Mouse (Mus musculus): ENCODE data around the gene Rad51b. TPM values are rescaled to one million over a fixed set of nuclear protein-coding genes. Genes with fewer than 3 reads are reported as not detected.
A peak's percentile ranks its signal among the peaks of the same experiment; 100 is the strongest.

Rad51b gene
- total and polyA plus RNA-seq, 3 experiments = 0.47 to 0.50 (median 0.49) TPM

DNA sequence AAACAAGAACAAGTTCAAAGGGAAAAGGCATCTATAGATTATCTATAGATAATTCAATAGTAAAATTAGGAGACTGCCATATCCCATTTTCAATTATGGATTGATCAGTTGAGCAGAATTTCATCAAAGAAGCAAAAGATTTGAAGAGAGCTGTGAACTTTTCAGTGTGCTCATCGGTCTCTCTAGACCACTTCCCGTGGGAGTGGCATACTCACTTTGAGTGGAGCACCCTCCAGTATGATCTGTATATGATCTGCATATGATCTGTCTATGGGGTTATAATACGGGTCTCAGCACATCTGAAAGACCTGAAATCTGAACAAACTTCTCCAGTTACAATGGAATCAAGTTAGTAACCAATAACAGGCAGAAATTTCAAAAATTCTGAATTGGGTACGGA lies 497.7 kb downstream of the Rad51b start:
- H3K36me3 ChIP-seq (ENCODE audit: control insufficient read depth, insufficient read depth, low read length) = peaks cover 3% of the 10 kb centered on the region
- peaks cover 11% of the 10 kb centered on the region for H3K4me1 ChIP-seq (ENCODE audit: control insufficient read depth, insufficient read depth, low read length)
- no peak overlapping the region for H3K4me3 ChIP-seq
- no peak for DNase-seq
- no peaks in the 10 kb centered on the region for H3K27me3 ChIP-seq (ENCODE audit: control insufficient read depth, insufficient read depth, low read length)
- intact Hi-C loops (cut with DNase I) = loop anchor here (5.0 kb wide), 4 partner anchors 38 to 317 kb away; partner anchors contain the start of gene Zfp36l1
- no peak overlapping the region for H3K9ac ChIP-seq (ENCODE audit: low read depth, low read length)
- no peak for TF ChIP-seq POLR2A (IDR thresholded peaks at IDR 0.05; ENCODE audit: insufficient read depth, low read depth, low read length)
- TF ChIP-seq CTCF (IDR thresholded peaks at IDR 0.05) = no peak
- no peak for TF ChIP-seq EP300 (IDR thresholded peaks at IDR 0.05; ENCODE audit: insufficient read depth, low read depth, low read length)
- WGBS = 93% methylated on average over 4 of the region's 4 CpGs
- H3K79me2 ChIP-seq (replicated peaks; ENCODE audit: control insufficient read depth, insufficient read depth, low read length) = no peaks in the 10 kb centered on the region
- H3K27ac ChIP-seq = no peak overlapping the region

- Histone ChIP-seq H3K27ac (peak overlapping the region; percentile 55), H3K79me2 (replicated peaks; ENCODE audit: control insufficient read depth, insufficient read depth, low read length) (no peaks in the 10 kb centered on the region), H3K4me1 (ENCODE audit: control insufficient read depth, insufficient read depth, low read length) (peaks cover 11% of the 10 kb centered on the region), H3K36me3 (ENCODE audit: control insufficient read depth, insufficient read depth, low read length) (peaks cover 3% of the 10 kb centered on the region), H3K9ac (ENCODE audit: low read depth, low read length) (no peak overlapping the region), H3K4me3 (no peak overlapping the region), H3K27me3 (ENCODE audit: control insufficient read depth, insufficient read depth, low read length) (no peaks in the 10 kb centered on the region)
- 48% methylated on average over 6 of the region's 6 CpGs for WGBS
- peak; percentile 41 to 64 for DNase-seq
- intact Hi-C loops (cut with DNase I) = loop anchor here (1.0 to 5.0 kb wide), 4 partner anchors 42 to 184 kb away; no protein-coding TSS in a partner anchor
- TF ChIP-seq POLR2A (IDR thresholded peaks at IDR 0.05; ENCODE audit: insufficient read depth, low read depth, low read length) (no peak), CTCF (IDR thresholded peaks at IDR 0.05) (no peak), EP300 (IDR thresholded peaks at IDR 0.05; ENCODE audit: insufficient read depth, low read depth, low read length) (peak; percentile 91)
Observed at GRCm38 (mm10) chr12:79796260-79796659, 499.2 kb downstream of the Rad51b start.

DNA sequence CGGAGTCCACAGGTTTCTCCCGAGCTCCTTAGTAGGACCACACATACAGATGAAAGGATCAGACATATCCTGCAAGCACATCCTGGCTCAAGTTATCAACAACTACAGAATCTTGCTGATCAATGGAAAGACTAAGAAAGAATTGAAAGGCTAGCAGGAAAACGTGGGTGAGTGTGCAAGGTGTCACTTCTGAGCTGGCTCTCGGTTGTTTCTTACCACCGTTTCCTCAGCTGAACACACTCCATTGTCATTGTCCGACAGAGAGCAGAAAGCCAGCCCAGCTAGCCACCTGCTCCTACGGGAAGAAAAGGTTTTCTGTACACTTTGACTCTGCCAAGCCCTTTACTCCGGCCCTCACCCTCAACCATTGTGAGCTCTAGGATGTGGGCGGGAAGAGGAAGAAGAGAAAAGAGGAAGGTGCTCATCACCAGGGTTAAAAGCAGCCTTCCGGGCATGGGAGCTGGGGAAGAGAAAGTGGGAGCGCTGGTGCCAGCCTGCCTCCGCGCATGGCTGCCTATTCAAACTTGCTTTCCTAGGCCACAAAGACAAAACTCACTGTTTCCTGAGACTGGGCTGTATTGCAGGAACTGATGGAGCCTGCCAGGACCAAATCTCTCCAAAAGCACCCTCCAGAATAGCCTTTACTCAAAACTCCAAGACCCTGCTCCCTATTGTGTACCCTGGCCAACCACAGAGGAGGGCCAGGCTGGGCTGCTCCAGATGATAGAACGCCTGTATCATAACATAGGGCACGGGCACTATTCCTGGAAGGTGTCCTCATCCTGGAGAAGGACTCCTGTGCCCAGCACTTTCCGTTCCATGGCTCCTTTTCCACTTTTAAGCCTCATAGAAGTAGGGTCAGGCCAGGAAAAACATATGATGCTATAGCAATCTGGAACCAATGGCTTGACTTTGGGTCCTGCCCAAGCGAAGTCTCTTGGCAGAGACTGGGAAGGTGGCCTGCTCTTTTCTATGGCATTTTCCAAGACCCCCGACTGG lies 500.0 kb downstream of the Rad51b start:
- intact Hi-C loops (cut with DNase I) = loop anchor here (1.0 to 5.0 kb wide), 5 partner anchors 33 to 185 kb away; no protein-coding TSS in a partner anchor
- H3K27me3 ChIP-seq (ENCODE audit: control insufficient read depth, insufficient read depth, low read length) = no peaks in the 10 kb centered on the region
- peak overlapping the region; percentile 55 for H3K27ac ChIP-seq

GRCm38 (mm10) chr12:79798488-79798887 lies 501.4 kb downstream of the Rad51b start:
- H3K36me3 ChIP-seq (ENCODE audit: control insufficient read depth, insufficient read depth, low read length) = no peaks in the 10 kb centered on the region; the same call in 1 of the 2 replicates
- WGBS = 100% methylated on average over 3 of the region's 3 CpGs
- no peaks in the 10 kb centered on the region for H3K79me2 ChIP-seq (replicated peaks; ENCODE audit: control insufficient read depth, insufficient read depth, low read length)
- TF ChIP-seq EP300 (IDR thresholded peaks at IDR 0.05; ENCODE audit: insufficient read depth, low read depth, low read length) = no peak
- TF ChIP-seq POLR2A (IDR thresholded peaks at IDR 0.05; ENCODE audit: insufficient read depth, low read depth, low read length) = no peak
- TF ChIP-seq CTCF (IDR thresholded peaks at IDR 0.05) = no peak
- no peaks in the 10 kb centered on the region for H3K27me3 ChIP-seq (ENCODE audit: control insufficient read depth, insufficient read depth, low read length)
- H3K4me1 ChIP-seq (ENCODE audit: control insufficient read depth, insufficient read depth, low read length) = peaks cover 10% of the 10 kb centered on the region
- DNase-seq = no peak
- H3K9ac ChIP-seq (ENCODE audit: low read depth, low read length) = no peak overlapping the region
- no peak overlapping the region for H3K27ac ChIP-seq
- intact Hi-C loops (cut with DNase I) = loop anchor here (5.0 kb wide), 2 partner anchors 104 to 186 kb away; no protein-coding TSS in a partner anchor
- no peak overlapping the region for H3K4me3 ChIP-seq

More for the DNA sequence above, 500.0 kb downstream of the Rad51b start:
- Histone ChIP-seq H3K4me1 (ENCODE audit: control insufficient read depth, insufficient read depth, low read length) (peaks cover 11% of the 10 kb centered on the region), H3K36me3 (ENCODE audit: control insufficient read depth, insufficient read depth, low read length) (peaks cover 3% of the 10 kb centered on the region), H3K9ac (ENCODE audit: low read depth, low read length) (no peak overlapping the region), H3K79me2 (replicated peaks; ENCODE audit: control insufficient read depth, insufficient read depth, low read length) (no peaks in the 10 kb centered on the region), H3K4me3 (no peak overlapping the region)
- WGBS = 59% methylated on average over 18 of the region's 18 CpGs
- DNase-seq = peak in 1 of 2 experiments; percentile 41
- TF ChIP-seq CTCF (IDR thresholded peaks at IDR 0.05) (no peak), EP300 (IDR thresholded peaks at IDR 0.05; ENCODE audit: insufficient read depth, low read depth, low read length) (no peak), POLR2A (IDR thresholded peaks at IDR 0.05; ENCODE audit: insufficient read depth, low read depth, low read length) (no peak)

DNA sequence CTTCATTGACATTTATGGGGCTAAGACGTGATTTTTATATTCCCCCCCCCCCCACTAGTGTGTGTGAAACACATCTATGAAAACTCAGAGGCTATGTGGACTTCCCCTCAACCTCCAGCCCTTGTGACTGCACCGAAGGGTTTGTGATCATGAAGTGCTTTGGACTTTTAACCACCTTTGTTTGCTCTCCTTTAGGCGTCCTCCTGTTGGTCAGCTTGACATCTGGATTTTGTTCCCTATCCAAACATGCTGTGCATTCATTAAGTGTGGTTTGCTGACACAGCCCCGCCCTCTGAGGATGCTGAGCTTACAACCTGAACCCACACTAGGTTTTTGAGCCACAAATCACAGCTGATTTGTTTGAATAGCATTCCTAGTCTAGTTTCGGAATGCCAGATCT lies 502.3 kb downstream of the Rad51b start:
- Histone ChIP-seq H3K79me2 (replicated peaks; ENCODE audit: control insufficient read depth, insufficient read depth, low read length) (no peaks in the 10 kb centered on the region), H3K4me3 (no peak overlapping the region), H3K27me3 (ENCODE audit: control insufficient read depth, insufficient read depth, low read length) (no peaks in the 10 kb centered on the region), H3K27ac (no peak overlapping the region), H3K9ac (ENCODE audit: low read depth, low read length) (no peak overlapping the region), H3K36me3 (ENCODE audit: control insufficient read depth, insufficient read depth, low read length) (no peaks in the 10 kb centered on the region; the same call in 1 of the 2 replicates), H3K4me1 (ENCODE audit: control insufficient read depth, insufficient read depth, low read length) (peaks cover 8% of the 10 kb centered on the region)
- 85% methylated on average over 5 of the region's 5 CpGs for WGBS
- intact Hi-C loops (cut with DNase I) = loop anchor here (5.0 kb wide), 2 partner anchors 103 to 187 kb away; no protein-coding TSS in a partner anchor
- no peak for TF ChIP-seq POLR2A (IDR thresholded peaks at IDR 0.05; ENCODE audit: insufficient read depth, low read depth, low read length)
- no peak for TF ChIP-seq EP300 (IDR thresholded peaks at IDR 0.05; ENCODE audit: insufficient read depth, low read depth, low read length)
- no peak for TF ChIP-seq CTCF (IDR thresholded peaks at IDR 0.05)
- DNase-seq = no peak

Data from heart, adult 2 months (tissue).